Comparison of ENCODE assay signal across 9 mouse cellular contexts in genomic region chr3:121500225-121500624, GRCm38 (mm10). TPM values are rescaled to one million over a fixed set of nuclear protein-coding genes. Genes with fewer than 3 reads are reported as not detected.
DNase-seq lines count a peak whose midpoint lies in the region; ATAC-seq and TF ChIP-seq lines count a peak whose summit lies in the region.
"Had no signal": no experiment of that assay in that cellular context is flagged by ENCODE, and none has a peak within 500 bp of the region (broad histone marks: within the 10 kb centered on the region; RNA-seq: fewer than 3 reads in every experiment).

No protein-coding gene starts in this region.

- H3K9me3 ChIP-seq in liver, embryonic 12.5 days (replicated peaks) = no peaks in the 10 kb centered on the region
- H3K9me3 ChIP-seq in intestine, postnatal 0 days (ENCODE audit: control insufficient read depth) = no peaks in the 10 kb centered on the region
- H3K9me3 ChIP-seq in limb, embryonic 13.5 days = no peaks in the 10 kb centered on the region
- H3K9me3 ChIP-seq: embryonic facial prominence, embryonic 12.5 days had no signal

- no peaks in the 10 kb centered on the region for H3K27me3 ChIP-seq in liver, embryonic 12.5 days (replicated peaks)
- no peaks in the 10 kb centered on the region for H3K27me3 ChIP-seq in cerebellum, adult 2 months (ENCODE audit: control insufficient read depth, insufficient read depth, low read length)
- no peaks in the 10 kb centered on the region for H3K27me3 ChIP-seq in intestine, postnatal 0 days (replicated peaks; ENCODE audit: control insufficient read depth, insufficient read depth, low read length)
- no peaks in the 10 kb centered on the region for H3K27me3 ChIP-seq in limb, embryonic 13.5 days
- H3K27me3 ChIP-seq: embryonic facial prominence, embryonic 12.5 days had no signal

- ATAC-seq in liver, embryonic 12.5 days = no peak
- ATAC-seq in intestine, postnatal 0 days = no peak
- peak; percentile 19; the same call in 1 of the 2 replicates for ATAC-seq in limb, embryonic 13.5 days (ENCODE audit: low FRiP score, low read depth)
- ATAC-seq in neutrophil, adult 5-6 weeks (ENCODE audit: extremely low read depth, insufficient number of reproducible peaks, low FRiP score, poor library complexity, severe bottlenecking) = peak; percentile 90

- peak; percentile 72 for DNase-seq in liver
- DNase-seq in cerebellum, adult 2 months = peak; percentile 60 to 65
- peak; percentile 32 to 47 for DNase-seq in gastrocnemius, adult 8-10 months (ENCODE audit: low spot score in 2 of 2)
- peak; percentile 30 to 40 for DNase-seq in thymus, adult 18-20 months

- no peak overlapping the region for H3K4me3 ChIP-seq in liver, embryonic 12.5 days
- H3K4me3 ChIP-seq in cerebellum, adult 2 months (replicated peaks; ENCODE audit: insufficient read depth, low read depth, low read length) = no peak overlapping the region
- no peak overlapping the region for H3K4me3 ChIP-seq in intestine, postnatal 0 days (ENCODE audit: low read depth, low read length)
- no peak overlapping the region for H3K4me3 ChIP-seq in limb, embryonic 13.5 days
- H3K4me3 ChIP-seq: embryonic facial prominence, embryonic 12.5 days had no signal

- peak; percentile 86 for TF ChIP-seq CTCF in cerebellum, adult 2 months (IDR thresholded peaks at IDR 0.05; ENCODE audit: borderline replicate concordance, insufficient read depth, low read depth, low read length)
- TF ChIP-seq CTCF in intestine, postnatal 0 days (IDR thresholded peaks at IDR 0.05; ENCODE audit: low read depth) = peak; percentile 97

- no peak overlapping the region for H3K9ac ChIP-seq in liver, embryonic 12.5 days
- no peak overlapping the region for H3K9ac ChIP-seq in intestine, postnatal 0 days (ENCODE audit: low read depth, low read length)
- no peak overlapping the region for H3K9ac ChIP-seq in limb, embryonic 13.5 days
- H3K9ac ChIP-seq: embryonic facial prominence, embryonic 12.5 days had no signal

- H3K4me2 ChIP-seq in liver, embryonic 12.5 days = no peak overlapping the region
- H3K4me2 ChIP-seq in intestine, postnatal 0 days (replicated peaks; ENCODE audit: low read depth) = 0 out of 2 replicates have a peak overlapping the region, but pooled peaks have one; percentile 21
- H3K4me2 ChIP-seq in limb, embryonic 13.5 days (replicated peaks) = no peak overlapping the region
- H3K4me2 ChIP-seq: embryonic facial prominence, embryonic 12.5 days had no signal

- 30% methylated on average over 10 of the region's 10 CpGs for WGBS in liver, embryonic 12.5 days (ENCODE audit: insufficient replicate concordance)
- 42% methylated on average over 10 of the region's 10 CpGs for WGBS in cerebellum, adult 2 months
- WGBS in intestine, postnatal 0 days = 42% methylated on average over 10 of the region's 10 CpGs
- 55% methylated on average over 10 of the region's 10 CpGs for WGBS in limb, embryonic 13.5 days

- H3K36me3 ChIP-seq in liver, embryonic 12.5 days = 0 out of 2 replicates have a peak, but pooled peaks cover 3% of the 10 kb centered on the region
- H3K36me3 ChIP-seq in intestine, postnatal 0 days (ENCODE audit: control insufficient read depth, insufficient read depth) = peaks cover 13% of the 10 kb centered on the region; the same call in 1 of the 2 replicates
- H3K36me3 ChIP-seq in limb, embryonic 13.5 days = no peaks in the 10 kb centered on the region
- H3K36me3 ChIP-seq: embryonic facial prominence, embryonic 12.5 days had no signal

- TF ChIP-seq POLR2A in cerebellum, adult 2 months (IDR thresholded peaks at IDR 0.05; ENCODE audit: borderline replicate concordance, insufficient read depth, low read length) = no peak

- H3K27ac ChIP-seq in liver, embryonic 12.5 days = no peak overlapping the region
- H3K27ac ChIP-seq in cerebellum, adult 2 months (ENCODE audit: insufficient read depth, low read length) = no peak overlapping the region
- H3K27ac ChIP-seq in intestine, postnatal 0 days (ENCODE audit: low read depth, low read length) = no peak overlapping the region
- no peak overlapping the region for H3K27ac ChIP-seq in limb, embryonic 13.5 days
- H3K27ac ChIP-seq: embryonic facial prominence, embryonic 12.5 days had no signal

- H3K4me1 ChIP-seq in liver, embryonic 12.5 days = no peaks in the 10 kb centered on the region
- H3K4me1 ChIP-seq in cerebellum, adult 2 months (ENCODE audit: control insufficient read depth, insufficient read depth, low read length) = no peaks in the 10 kb centered on the region
- H3K4me1 ChIP-seq in intestine, postnatal 0 days (replicated peaks; ENCODE audit: control insufficient read depth, insufficient read depth, low read length) = 0 out of 2 replicates have a peak, but pooled peaks cover 2% of the 10 kb centered on the region
- no peaks in the 10 kb centered on the region for H3K4me1 ChIP-seq in limb, embryonic 13.5 days
- H3K4me1 ChIP-seq: embryonic facial prominence, embryonic 12.5 days had no signal

RNA-seq across cellular contexts. Expression of gene Slc44a3, which starts 32.0 kb away (rescaled TPM):
- 3.7 and 3.9 TPM in 2 replicates for polyA plus RNA-seq in liver, embryonic 12.5 days (2016; fragmentation: Nextera tagmentation; extraction: Ambion mirVana)
- polyA plus RNA-seq in cerebellum, adult 2 months (2012; rRNA removed) = 0.51 and 0.52 TPM in 2 replicates
- under 1 TPM in 1 of 4 experiments, not detected in 3; 0.34 TPM for total RNA-seq in gastrocnemius, adult 8-10 months (2022)
- 23.7 and 25.2 TPM in 2 replicates for polyA plus RNA-seq in intestine, postnatal 0 days (2015; fragmentation: Nextera tagmentation; extraction: Ambion mirVana)
- polyA plus RNA-seq in limb, embryonic 13.5 days (2015; fragmentation: Nextera tagmentation; extraction: Ambion mirVana) = 0.92 and 2.0 TPM in 2 replicates
- total RNA-seq in neutrophil, adult 5-6 weeks (2017) = 0.25 TPM in 1 of 2 replicates, not detected in the other

Comparison
In these comparisons a context has a peak if more than half of its experiments do, and no peak if none do; other contexts are left out.
1. ATAC-seq: peak in limb, embryonic 13.5 days (single experiment) and neutrophil, adult 5-6 weeks (single experiment); none in liver, embryonic 12.5 days (single experiment) and intestine, postnatal 0 days (single experiment).
2. Peak in every context shown above with its lines, with median percentiles within 50 percentile points of each other: DNase-seq.